Comparison of ENCODE assay signal across 14 mouse cellular contexts in the genomic region with DNA sequence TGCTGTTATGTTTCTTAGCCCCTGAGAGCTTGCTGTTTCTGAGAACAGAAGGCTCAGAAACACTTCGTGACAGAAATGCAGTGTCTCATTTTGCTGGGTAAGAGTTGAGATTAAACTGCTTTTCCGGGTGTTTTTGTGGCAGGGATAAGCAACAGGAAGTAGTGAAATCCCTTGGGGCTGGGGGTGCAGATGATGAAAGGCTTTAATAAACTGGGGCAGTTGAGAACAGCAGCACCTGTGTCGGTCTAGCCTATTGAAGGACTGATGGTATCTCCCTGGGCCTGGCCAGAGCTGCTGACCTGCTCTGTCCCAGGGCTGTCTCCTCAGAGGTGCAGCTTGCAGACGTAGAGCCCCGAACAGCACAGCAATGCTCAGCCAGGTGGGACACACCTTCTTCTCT. TPM values are rescaled to one million over a fixed set of nuclear protein-coding genes. Genes with fewer than 3 reads are reported as not detected.
A peak's percentile ranks its signal among the peaks of the same experiment; 100 is the strongest.
DNase-seq lines count a peak whose midpoint lies in the region; ATAC-seq lines count a peak whose summit lies in the region.
"Had no signal": no experiment of that assay in that cellular context is flagged by ENCODE, and none has a peak within 500 bp of the region (broad histone marks: within the 10 kb centered on the region; RNA-seq: fewer than 3 reads in every experiment).

No protein-coding gene starts in this region.

- H3K9ac ChIP-seq in kidney, embryonic 14.5 days (ENCODE audit: low read depth, low read length) = no peak overlapping the region
- H3K9ac ChIP-seq in neural tube, embryonic 13.5 days = no peak overlapping the region
- H3K9ac ChIP-seq: embryonic facial prominence, embryonic 12.5 days; hindbrain, embryonic 12.5 days; liver, embryonic 15.5 days had no signal

- no peaks in the 10 kb centered on the region for H3K9me3 ChIP-seq in kidney, embryonic 14.5 days (ENCODE audit: control insufficient read depth, low read length)
- no peaks in the 10 kb centered on the region for H3K9me3 ChIP-seq in neural tube, embryonic 13.5 days
- H3K9me3 ChIP-seq: embryonic facial prominence, embryonic 12.5 days; hindbrain, embryonic 12.5 days; liver, embryonic 15.5 days had no signal

- no peaks in the 10 kb centered on the region for H3K27me3 ChIP-seq in kidney, embryonic 14.5 days (ENCODE audit: control insufficient read depth, insufficient read depth, low read length)
- no peaks in the 10 kb centered on the region for H3K27me3 ChIP-seq in neural tube, embryonic 13.5 days
- H3K27me3 ChIP-seq: embryonic facial prominence, embryonic 12.5 days; hindbrain, embryonic 12.5 days; liver, embryonic 15.5 days had no signal

- peaks cover 61% of the 10 kb centered on the region for H3K36me3 ChIP-seq in kidney, embryonic 14.5 days (ENCODE audit: control insufficient read depth, insufficient read depth, low read length)
- peaks cover 60% of the 10 kb centered on the region for H3K36me3 ChIP-seq in neural tube, embryonic 13.5 days

- no peak overlapping the region for H3K4me2 ChIP-seq in kidney, embryonic 14.5 days (replicated peaks; ENCODE audit: low read depth, low read length)
- H3K4me2 ChIP-seq in neural tube, embryonic 13.5 days = no peak overlapping the region
- H3K4me2 ChIP-seq: embryonic facial prominence, embryonic 12.5 days; hindbrain, embryonic 12.5 days; liver, embryonic 15.5 days had no signal

- no peak overlapping the region for H3K4me3 ChIP-seq in kidney, embryonic 14.5 days (ENCODE audit: low read length)
- no peak overlapping the region for H3K4me3 ChIP-seq in neural tube, embryonic 13.5 days
- H3K4me3 ChIP-seq: embryonic facial prominence, embryonic 12.5 days; hindbrain, embryonic 12.5 days; liver, embryonic 15.5 days had no signal

- H3K27ac ChIP-seq in kidney, embryonic 14.5 days (ENCODE audit: low read depth, low read length) = no peak overlapping the region
- H3K27ac ChIP-seq in neural tube, embryonic 13.5 days (replicated peaks) = peak overlapping the region; percentile 47; the same call in 1 of the 2 replicates
- H3K27ac ChIP-seq: hindbrain, embryonic 12.5 days; liver, embryonic 15.5 days had no signal

- WGBS in kidney, embryonic 14.5 days = 76% methylated on average over 5 of the region's 5 CpGs
- WGBS in neural tube, embryonic 13.5 days = 75% methylated on average over 5 of the region's 5 CpGs

- H3K4me1 ChIP-seq in kidney, embryonic 14.5 days (ENCODE audit: control insufficient read depth, insufficient read depth, low read length) = peaks cover 9% of the 10 kb centered on the region
- peaks cover 67% of the 10 kb centered on the region for H3K4me1 ChIP-seq in neural tube, embryonic 13.5 days (replicated peaks)

- DNase-seq in adrenal gland, postnatal 14 days = peak; percentile 30
- DNase-seq in adrenal gland, adult 8-10 months = no peak
- DNase-seq in kidney, adult 9 months = peak; percentile 19
- no peak for DNase-seq in neural tube, embryonic 10.5 days (ENCODE audit: extremely low spot score, low spot score)
- DNase-seq in cerebellum, adult 9-10 months = no peak
- DNase-seq: cerebellum, adult 2 months; right cerebral cortex, postnatal 25 days; thymus, postnatal 14 days had no signal

- no peak for ATAC-seq in kidney, embryonic 14.5 days (ENCODE audit: low FRiP score, low TSS enrichment)
- ATAC-seq in neural tube, embryonic 13.5 days (ENCODE audit: low read depth) = no peak
- ATAC-seq in megakaryocyte progenitor cell, adult 5-6 weeks (replicated peaks; ENCODE audit: poor library complexity) = no peak

RNA-seq across cellular contexts. Expression of gene BC034090, which starts 41.8 kb away (rescaled TPM):
- total RNA-seq in adrenal gland, postnatal 14 days (2021) = 26.9 and 32.3 TPM in 2 replicates
- total RNA-seq in adrenal gland, adult 8-10 months (2022) = 10 to 100 TPM; 28.2 to 60.1 (median 36.1) TPM
- 4.7 and 4.9 TPM in 2 replicates for polyA plus RNA-seq in kidney, embryonic 14.5 days (2014; fragmentation: Nextera tagmentation; extraction: Ambion mirVana)
- 3.5 and 6.4 TPM in 2 replicates for polyA plus RNA-seq in neural tube, embryonic 13.5 days (2015; fragmentation: Nextera tagmentation; extraction: Ambion mirVana)
- total RNA-seq in megakaryocyte progenitor cell, adult 5-6 weeks (2015) = 0.07 TPM in 1 of 2 replicates, not detected in the other
- total RNA-seq in megakaryocyte progenitor cell, adult 5-6 weeks (2017) = 0.20 TPM in 1 of 2 replicates, not detected in the other

RNA-seq across cellular contexts. Expression of gene Stx6, which starts 44.0 kb away (rescaled TPM):
- 48.4 and 59.5 TPM in 2 replicates for total RNA-seq in adrenal gland, postnatal 14 days (2021)
- total RNA-seq in adrenal gland, adult 8-10 months (2022) = 10 to 100 TPM; 51.1 to 58.4 (median 54.2) TPM
- 69.2 and 86.8 TPM in 2 replicates for polyA plus RNA-seq in kidney, embryonic 14.5 days (2014; fragmentation: Nextera tagmentation; extraction: Ambion mirVana)
- polyA plus RNA-seq in neural tube, embryonic 13.5 days (2015; fragmentation: Nextera tagmentation; extraction: Ambion mirVana) = 106 and 121 TPM in 2 replicates
- total RNA-seq in megakaryocyte progenitor cell, adult 5-6 weeks (2015) = 11.2 and 17.6 TPM in 2 replicates
- 31.0 and 32.6 TPM in 2 replicates for total RNA-seq in megakaryocyte progenitor cell, adult 5-6 weeks (2017)

RNA-seq across cellular contexts. Expression of gene Mr1, which starts 55.9 kb away (rescaled TPM):
- total RNA-seq in adrenal gland, postnatal 14 days (2021) = 13.8 and 17.2 TPM in 2 replicates
- 10 to 100 TPM; 34.4 to 41.2 (median 40.1) TPM for total RNA-seq in adrenal gland, adult 8-10 months (2022)
- 4.6 and 4.8 TPM in 2 replicates for polyA plus RNA-seq in kidney, embryonic 14.5 days (2014; fragmentation: Nextera tagmentation; extraction: Ambion mirVana)
- 1.3 TPM in 2 replicates for polyA plus RNA-seq in neural tube, embryonic 13.5 days (2015; fragmentation: Nextera tagmentation; extraction: Ambion mirVana)
- 4.6 and 7.6 TPM in 2 replicates for total RNA-seq in megakaryocyte progenitor cell, adult 5-6 weeks (2015)
- 3.3 and 4.1 TPM in 2 replicates for total RNA-seq in megakaryocyte progenitor cell, adult 5-6 weeks (2017)

Comparison
In these comparisons a context has a peak if more than half of its experiments do, and no peak if none do; other contexts are left out.
1. DNase-seq: peak in adrenal gland, postnatal 14 days (single experiment) and kidney, adult 9 months (single experiment); none in adrenal gland, adult 8-10 months (single experiment), neural tube, embryonic 10.5 days (single experiment) and cerebellum, adult 9-10 months (single experiment).
2. RNA of gene BC034090, which starts 41.8 kb away (total RNA-seq): 28.2 to 60.1 TPM in adrenal gland, adult 8-10 months and 26.9 to 32.3 TPM in adrenal gland, postnatal 14 days; 0.07 to 0.20 TPM in megakaryocyte progenitor cell, adult 5-6 weeks; every median in the first group is over 10 times any median in the second.